Mouse (Mus musculus): ENCODE measurements around the gene Jpt1.
A peak's percentile ranks its signal among the peaks of the same experiment; 100 is the strongest.
"Not testable (repeated sequence)": the region's sequence is repeated elsewhere in the genome, so short reads cannot be mapped to it uniquely, and the experiment has no call there.

Jpt1 gene

DNA sequence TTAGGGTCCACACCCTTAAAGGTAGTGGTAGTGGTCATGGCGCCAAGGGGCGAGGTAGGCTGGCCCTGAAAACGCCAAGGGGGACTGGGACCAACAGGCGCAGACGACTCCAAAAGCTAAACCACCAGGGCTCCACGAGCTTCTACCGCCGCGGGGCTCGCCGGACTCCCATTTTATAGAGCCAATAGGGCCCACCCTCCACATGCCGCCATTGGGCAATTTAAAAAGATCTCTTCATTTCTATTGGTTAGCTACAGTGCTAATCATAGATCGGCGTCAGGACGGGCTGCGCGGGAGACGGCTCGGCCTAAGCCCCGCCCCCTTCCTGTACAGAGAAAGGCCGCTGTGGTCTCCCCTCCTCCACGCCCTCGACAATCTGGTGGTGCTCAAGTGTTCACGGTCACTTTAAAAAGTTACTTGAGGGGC, at the start of gene Jpt1:
Jpt1 (minus strand) TSS at position 150 of the 426 bp plus-strand sequence.
- DNase-seq (ENCODE audit: low read depth) = peak; percentile 92

DNA sequence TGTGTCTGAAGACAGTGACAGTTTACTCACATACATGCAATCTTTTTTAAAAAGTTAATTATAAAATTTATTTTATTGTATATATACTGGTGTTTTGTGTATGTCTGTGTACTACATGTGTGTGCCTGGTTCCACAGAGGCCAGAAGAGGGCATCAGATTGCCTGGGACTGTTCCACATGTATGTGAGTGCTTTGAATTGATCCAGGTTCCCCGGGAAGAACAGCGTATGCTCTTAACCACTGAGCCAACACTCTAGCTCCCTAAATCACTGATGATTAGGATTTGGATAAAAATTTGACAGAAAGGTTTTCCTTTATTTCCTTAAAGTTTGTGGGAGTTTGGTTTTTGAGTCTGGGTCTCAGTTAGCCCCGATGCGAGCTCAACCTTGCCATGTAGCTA, 49.2 kb upstream of the Jpt1 start:
- no peak for DNase-seq (ENCODE audit: low read depth)

DNA sequence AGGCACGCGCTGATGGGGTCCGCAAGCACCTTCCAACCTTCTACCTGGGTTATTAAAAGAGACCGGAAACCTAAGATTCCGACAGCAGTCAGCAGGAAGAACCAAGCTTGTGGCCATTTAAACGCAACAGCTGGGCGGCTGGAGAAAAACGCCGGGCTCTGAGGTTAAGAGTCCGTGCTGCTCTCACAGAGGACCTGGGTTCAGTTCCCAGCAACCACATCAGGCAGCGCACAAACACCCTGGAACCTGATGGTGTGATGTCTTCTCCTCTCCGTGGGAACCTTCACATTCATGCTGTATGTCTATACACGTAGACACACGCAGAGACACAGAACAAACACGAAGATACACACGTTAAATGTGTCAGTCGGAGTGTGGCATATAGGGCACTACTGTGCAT, 41.5 kb upstream of the Jpt1 start:
- DNase-seq (ENCODE audit: low read depth) = no peak

DNA sequence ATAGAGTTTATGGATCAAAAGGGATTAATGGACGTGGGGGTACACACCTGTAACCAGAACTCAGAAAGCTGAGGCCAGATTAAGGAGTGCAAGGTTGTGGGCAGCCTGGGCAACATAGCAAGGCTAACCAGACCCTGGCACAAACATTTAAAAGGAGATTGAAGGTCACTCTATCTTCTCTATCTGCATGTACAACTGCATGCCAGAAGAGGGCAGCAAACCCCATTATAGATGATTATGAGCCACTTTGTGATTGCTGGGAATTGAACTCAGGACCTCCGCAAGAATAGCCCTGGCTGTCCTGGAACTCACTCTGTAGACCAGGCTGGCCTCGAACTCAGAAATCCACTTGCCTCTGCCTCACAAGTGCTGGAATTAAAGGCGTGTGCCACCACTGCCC, 38.6 kb upstream of the Jpt1 start:
- DNase-seq (ENCODE audit: low read depth) = no peak

DNA sequence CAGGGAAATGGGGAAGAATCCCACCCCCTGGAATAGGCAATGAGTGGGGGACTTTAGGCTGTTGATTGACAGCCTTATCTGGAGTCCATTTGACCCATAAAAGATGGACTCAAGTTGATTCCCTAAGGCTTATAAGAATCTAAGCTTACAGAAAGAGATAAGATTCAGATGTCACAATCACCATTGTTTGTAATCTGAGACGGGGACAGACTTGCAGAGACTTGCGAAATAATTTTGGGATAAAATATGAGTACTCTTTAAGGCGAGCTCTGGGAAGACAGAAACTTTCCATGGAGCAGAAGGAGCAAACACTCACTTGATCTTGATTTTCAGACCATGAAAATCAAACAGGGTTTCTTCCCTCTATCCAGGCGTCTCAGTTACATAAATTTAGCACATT, 29.4 kb upstream of the Jpt1 start:
- DNase-seq (ENCODE audit: low read depth) = no peak

DNA sequence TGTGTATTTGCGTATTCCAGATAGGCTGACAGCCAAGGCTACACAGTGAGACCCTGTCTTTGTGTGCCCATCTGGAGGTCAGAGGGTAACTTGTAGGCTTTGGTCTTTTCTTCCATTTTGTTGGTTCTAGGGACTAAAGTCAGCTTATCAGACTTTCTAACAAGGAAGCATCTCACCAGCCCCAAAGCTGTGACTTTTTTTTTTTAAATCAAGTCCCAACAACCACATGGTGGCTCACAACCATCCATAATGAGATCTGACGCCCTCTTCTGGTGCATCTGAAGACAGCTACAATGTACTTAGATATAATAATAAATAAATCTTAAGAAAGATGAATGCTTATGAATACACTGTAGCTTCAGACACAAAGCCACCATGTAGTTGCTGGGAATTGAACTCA, 23.9 kb upstream of the Jpt1 start:
- DNase-seq (ENCODE audit: low read depth) = no peak

DNA sequence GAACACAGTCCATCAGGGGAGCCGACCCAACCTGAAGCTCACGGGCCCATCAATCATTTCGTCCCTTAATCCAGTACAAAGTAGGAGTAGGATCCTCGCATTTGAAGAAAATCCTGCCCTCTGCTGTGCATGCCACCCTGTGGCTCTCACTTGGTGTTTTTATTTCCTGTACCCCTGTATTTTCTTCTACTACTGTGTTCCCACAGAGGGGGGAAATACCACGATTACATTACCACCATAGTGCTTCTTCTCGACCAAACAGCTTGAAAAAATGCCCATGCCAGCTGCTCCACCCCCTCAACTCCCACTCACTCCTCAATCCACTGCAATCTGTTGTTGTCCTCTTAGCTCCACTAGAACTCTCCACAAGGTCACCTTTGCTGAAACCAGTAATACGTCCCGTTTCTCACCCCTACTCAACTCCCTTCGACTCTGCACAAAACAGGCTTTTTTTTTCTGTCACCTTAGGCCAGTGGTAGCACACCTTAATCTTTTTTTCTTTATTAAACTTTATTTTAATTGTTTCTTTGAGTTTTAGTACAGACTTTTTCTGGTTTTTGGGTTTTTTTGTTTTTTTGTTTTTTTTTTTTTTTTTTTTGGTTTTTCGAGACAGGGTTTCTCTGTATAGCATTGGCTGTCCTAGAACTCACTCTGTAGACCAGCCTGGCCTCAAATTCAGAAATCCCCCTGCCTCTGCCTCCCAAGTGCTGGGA, 22.8 kb upstream of the Jpt1 start:
- DNase-seq (ENCODE audit: low read depth) = no peak

DNA sequence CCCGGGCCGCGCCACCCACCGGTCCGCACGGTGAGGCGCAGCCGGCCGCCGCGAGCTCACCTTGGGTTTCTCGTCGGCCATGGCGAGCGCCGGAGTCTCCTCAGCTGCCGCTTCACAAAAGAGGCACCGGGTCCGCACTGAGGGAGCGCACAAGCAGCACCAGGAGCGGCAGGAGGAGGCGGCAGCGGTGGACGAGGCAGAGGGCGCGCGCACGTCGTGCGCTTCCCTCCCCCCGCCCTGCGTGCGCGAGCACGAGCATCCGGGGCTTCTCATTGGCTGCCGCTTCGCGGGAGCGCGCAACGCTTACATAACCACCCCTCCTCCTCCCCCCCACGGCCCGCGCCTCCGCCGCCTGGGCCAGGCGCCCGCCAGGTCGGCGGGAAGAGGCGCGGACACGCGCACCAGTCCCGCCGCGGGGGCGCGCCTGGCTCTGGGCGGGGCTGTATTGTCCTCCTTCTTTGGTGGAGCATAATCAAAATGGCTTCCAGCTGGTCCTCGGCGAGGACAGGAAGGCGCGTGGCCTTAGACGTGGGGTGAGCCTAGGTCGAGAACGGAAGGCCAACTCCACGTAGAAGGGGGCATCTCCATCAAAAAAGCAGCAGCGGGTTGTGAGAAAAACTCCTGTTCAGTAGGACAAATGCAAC, 22.0 kb upstream of the Jpt1 start, which contains the start of gene Sumo2:
Sumo2 (minus strand) TSS at position 239 of the 644 bp plus-strand sequence.
- peak; percentile 94 for DNase-seq (ENCODE audit: low read depth)

DNA sequence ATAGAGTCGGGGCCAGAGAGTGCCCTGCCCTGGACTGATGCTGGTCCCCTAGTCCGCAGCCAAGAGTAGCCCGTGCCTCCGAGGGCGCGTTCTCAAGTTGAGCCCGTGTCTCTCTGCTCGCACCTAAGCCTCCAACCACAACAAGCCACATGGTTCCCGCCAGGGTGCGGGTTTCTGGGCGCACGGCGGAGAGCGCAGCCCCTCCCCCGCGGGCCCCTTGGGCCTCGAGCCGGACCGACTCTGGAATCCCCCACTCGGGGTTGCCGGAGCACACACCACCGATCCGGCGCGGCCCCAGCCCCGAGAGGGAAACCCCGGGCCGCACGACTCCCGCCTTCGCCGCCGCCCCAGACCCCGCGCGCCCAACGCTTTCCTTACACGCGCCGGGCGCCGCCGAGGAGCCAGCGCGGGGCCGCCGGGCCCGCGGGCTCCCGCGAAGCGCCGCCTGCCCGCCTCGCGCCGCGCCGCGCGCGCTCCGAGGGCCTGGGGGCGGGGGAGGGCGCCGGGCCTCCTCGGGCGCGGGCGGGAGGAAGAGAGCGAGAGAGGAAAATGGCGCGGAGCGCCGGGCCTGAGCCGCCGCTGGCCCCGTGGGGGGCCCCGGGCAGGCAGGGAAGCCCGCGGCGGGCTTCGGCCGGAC, 21.3 kb upstream of the Jpt1 start:
- DNase-seq (ENCODE audit: low read depth) = peak; percentile 34

DNA sequence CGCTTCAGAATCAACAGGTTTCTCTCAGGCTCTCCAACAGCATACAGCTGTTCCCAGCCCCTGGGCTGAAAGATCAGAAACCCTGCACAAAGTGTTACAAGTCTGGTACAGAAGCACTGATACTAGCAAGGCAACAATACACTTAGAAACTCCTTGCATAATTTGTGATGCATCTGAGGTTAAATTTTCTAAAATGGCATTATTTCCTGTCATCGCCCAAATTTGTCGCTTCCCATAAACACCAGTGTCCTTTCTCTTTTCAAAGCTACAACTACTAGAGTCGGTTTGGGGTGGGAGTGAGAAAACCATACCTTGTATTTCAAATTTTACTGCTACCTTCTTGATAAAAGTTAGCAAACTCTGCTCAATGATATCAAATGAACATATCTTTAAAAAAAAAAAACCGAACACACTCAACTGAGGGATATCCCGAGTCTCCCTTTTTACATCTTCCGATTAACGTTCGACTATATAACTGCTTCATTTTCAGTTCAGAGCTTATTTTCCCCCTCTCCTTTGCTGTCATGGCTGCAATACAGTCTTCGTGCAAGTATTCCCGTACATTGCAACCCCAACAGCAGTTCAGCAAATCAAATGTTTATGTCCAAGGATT, 20.7 kb upstream of the Jpt1 start:
- DNase-seq (ENCODE audit: low read depth) = no peak

DNA sequence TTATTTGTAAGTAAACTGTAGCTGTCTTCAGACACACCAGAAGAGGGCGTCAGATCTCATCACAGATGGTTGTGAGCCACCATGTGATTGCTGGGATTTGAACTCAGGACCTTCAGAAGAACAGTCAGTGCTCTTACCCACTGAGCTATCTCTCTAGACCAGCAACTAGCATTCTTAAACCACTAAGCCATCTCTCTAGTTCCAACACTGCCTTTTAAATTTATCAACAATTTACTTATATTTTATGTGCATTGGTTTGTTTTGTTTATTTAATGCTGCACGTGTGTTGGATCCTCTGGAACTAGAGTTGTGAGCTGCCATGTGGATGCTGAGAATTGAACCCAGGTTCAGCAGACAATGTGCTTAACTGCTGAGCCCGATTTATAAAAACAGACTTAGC, 12.3 kb upstream of the Jpt1 start:
- DNase-seq (ENCODE audit: low read depth) = not testable (repeated sequence)

DNA sequence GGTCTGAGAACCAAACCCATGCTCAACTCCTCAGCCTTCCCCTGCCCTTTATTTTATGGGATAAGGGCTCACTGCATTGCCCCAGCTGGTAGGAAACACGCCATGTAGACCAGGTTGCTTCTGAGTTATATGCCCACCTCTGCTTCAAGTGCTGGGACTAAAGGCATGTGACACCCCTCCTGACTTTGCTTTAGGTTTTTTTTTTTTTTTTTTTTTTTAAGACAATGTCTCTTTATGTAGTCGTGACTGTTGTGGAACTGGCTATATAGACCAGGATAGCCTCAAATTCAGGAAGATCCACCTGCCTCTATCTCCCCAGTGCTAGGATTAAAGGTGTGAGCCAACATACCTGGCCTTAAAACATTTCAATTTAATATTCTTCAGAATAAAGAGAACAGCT, 8.5 kb upstream of the Jpt1 start:
- DNase-seq (ENCODE audit: low read depth) = no peak

DNA sequence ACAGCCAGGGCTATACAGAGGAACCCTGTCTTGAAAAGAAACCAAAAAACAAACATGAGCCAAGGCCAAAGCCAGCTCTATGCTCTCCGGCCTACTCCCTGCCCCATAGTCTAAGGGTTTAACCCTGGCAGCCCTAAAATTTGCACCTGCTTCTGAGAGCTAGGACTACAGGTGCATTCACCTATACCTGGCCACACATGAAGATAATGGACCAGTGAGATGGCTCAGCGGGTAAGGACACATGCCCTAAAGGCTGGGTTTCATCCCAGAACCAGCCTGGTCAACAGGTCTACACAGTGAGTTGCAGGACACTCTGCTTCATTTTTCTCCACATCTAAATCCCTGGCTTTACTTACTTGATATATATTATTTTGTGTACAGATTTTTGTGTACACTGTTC, 8.1 kb upstream of the Jpt1 start:
- no peak for DNase-seq (ENCODE audit: low read depth)

DNA sequence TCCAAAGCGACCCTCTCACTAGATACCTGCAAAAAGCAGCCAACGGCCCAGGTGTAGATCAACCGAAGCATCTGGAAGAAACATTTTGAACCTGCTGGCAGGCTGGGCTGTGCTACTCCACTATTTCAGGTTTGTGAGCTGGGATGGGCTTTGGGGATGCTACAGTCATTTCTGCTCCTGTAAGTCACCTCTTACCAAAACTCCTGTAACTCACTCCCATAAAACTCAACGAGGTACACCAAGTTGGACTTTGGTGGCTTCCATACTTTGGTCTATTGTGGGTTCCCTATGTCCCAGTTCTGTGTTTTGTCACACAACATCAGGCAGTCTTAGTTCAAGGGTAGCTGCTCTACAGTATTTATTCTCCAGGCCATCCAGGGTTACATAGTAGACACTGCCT, 6.9 kb upstream of the Jpt1 start:
- DNase-seq (ENCODE audit: low read depth) = no peak

DNA sequence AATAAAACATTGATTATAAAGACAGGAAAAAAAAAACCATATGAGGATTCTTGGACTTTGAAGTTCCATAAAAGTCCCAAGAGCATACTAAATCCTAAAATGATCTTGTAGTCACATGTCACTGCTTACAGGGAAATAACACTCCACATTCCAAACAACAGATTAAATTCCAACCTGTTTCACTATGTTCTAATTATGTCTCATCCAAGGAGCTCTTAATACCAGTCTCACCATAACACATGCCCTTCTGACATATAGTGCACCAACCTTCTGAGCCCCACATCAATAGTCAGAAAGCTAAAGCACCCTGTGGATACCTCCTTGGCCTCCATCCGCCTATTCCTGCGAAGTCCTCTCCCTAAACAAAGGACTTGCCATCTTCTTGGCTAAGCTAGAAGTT, 6.0 kb upstream of the Jpt1 start:
- DNase-seq (ENCODE audit: low read depth) = no peak

DNA sequence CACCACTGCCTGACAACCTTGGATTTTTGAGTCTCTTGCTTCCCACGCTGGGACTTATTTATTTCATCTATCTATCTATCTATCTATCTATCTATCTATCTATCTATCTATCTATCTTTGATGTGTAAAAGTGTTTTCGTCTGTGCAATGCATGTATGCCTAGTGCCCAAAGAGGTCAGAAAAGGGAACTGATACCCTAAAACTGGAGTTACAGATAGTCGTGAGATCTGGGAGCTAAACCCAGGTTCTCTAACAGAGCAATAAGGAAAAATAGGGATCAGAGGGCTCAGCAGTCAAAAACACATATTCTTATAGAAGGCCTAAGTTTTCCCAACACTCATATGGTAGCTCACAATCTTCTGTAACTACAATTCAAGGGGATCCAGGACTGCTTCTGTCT, 5.4 kb upstream of the Jpt1 start:
- DNase-seq (ENCODE audit: low read depth) = no peak

DNA sequence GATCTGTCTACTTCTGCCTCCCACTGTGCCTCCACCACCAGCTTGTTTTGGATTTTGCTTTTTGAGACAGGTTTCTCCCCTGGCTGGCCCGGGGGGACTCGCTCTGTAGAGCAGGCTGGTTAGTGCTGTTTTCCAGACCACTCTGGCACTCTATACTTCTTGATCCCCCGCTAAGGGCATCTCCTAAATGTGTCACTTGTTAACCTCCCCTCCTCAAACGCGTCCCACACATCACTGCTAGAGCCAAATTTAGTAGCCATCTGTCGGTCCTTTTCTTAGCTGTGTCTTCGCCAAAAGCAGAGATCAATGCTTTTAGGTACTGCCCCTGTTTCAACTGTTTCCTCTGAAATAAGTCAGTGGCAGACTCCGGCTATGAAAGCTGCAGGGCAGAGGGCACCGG, 4.5 kb upstream of the Jpt1 start:
- DNase-seq (ENCODE audit: low read depth) = no peak

DNA sequence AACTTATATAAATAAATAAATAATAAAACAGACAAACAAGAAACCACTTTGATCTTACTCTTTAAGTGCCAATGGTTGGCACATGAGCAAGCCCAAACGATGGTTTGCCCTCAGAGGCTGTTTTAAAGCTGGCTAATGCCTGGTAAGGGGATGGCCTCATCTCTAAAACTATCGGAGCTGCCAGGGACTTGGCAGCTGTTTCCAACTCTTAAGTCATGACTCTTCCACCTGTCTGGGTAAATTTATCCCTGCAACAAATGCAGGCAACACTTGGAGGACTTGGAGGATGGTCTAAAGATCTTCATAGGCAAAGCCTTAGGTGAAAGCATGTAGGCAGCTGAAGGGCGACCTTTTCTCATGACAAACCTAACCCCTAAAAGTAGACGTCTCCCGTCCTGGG, 2.8 kb upstream of the Jpt1 start:
- DNase-seq (ENCODE audit: low read depth) = no peak

DNA sequence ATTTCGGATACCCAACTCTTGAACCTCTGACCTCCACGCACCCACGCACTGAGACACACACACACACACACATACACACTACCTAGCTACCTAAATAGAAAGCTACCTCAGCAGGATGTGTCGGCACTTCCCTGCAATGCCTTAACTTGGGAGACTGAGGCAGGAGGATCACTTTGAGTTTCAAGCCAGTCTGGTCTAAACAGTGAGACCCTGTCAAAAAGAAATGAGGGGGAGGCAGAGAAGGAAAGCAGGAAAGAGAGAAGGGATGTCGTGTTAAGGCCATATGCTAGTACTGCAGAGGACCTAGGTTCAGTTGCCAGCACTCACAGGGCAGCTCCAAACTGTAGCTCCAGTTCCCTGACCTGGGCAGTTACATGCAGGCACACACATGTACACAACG, 834 bp upstream of the Jpt1 start:
- no peak for DNase-seq (ENCODE audit: low read depth)

DNA sequence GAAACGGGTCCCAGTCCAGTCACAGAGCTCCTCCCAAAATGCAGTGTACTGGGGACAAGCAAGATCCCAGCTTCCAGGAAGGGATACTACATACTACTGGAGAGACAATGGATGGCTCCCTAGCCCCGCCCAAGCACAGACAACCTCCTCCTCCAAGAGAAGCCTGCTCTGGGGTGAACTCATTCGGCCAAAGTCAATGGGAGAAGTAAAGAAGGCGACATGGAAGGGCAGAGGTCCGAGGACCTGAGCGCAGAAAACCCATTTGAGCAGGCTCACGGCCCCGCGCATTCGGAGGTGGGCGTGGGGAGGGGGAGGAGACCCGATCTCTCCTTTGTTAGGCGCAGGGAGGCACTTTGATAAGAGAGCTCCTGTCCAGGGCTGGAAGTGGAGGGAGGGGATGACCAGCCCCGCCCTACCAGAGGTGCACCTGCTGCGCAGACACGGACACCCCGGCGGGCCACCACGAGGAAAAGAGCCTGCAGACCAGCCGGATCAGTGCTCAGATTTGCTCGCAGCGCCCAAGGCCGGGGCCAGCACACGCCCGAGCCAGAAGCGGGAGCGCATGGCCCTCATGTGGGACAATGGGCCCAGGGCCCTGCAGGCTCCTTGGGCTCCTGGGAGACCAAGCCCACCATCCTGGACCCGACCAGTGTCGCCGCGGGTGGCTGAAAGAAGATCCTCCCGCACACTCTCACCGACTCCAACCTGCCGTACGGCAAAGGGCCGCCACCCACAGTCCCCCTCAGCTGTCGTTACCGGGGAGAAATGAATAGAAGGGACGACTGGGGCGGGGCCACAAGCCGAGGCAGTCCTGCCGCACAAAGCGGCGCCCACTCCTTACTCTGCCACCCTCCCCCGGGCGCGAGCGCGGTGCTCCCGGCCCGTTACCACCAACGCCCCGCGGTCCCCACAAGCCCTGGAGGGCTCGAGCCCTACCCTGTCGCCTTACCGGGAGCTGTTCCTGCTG, 633 bp downstream of the Jpt1 start:
- peak; percentile 48 for DNase-seq (ENCODE audit: low read depth)

DNA sequence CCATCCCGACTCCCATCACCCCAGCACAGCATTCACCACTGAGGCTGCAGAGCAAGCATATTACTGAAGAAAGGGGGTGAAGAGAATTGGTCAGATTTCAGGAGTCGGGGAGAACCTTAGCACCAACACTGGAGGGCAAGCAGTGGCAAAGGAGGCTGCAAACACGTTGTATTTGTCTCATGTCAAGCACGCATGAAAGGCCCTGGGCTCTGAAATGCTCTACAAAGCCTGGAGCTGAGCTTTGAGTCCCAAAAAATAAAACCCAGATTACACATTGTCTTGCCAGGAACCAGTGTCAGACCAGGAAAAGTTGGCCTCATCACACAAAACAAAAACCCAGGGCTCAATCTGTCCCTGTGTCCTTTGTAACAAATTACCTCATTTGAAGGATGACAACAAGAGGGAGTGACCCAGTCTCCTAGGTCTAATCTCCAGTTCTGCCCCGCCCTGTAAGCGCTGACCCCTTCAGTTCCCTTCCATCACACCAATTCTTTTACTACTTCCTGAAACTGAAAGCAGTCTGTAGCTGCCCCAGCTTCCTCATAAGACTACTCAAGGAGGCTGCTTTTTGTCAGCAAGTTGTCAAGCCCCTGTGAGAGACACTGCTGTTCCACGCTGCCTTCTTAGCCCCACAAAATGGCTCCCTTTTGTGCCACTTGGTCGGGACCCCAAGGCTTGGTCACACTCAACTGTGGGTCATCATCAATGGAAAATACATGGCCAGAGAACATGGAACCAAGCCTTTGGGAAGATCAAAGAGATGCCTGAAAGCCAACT, 1.6 kb downstream of the Jpt1 start:
- DNase-seq (ENCODE audit: low read depth) = no peak
